ENCODE assay signal across 8 mouse cellular contexts in the genomic region with DNA sequence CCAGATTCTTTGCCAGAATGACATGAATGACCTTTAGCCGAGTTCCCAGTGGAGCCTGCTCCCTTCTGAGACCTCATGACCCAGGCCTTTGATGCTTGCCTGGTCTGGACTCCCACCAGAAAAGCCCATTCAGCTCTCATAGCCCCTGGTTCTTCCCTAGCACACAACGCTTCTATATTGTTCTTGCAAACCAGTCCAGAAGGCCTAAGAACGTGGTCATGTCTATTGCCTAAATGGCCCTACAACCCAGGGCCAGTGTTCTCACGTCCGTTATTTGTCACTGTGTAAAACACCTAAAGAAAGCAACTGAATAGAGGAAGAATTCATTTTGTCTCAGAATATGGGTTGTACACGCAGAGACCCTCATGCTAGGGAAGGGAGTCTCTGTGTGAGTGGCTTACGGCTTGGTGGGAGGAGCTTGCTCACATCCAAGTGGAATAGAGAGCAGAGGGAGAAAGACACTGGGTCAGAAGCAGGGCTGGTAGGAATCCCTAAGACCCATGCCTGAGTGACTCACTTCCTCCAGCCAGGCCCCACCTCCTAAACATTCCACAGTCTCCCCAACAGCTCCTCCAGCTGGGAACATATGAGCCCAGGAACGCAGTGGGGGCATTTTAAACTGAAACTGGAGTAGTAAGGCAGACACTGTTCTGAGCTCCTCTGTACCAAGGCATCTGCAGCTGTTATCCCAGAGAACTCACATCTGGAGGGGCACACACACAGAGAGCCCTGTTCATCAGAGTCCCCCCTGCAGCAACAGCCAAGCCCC.
DNase-seq lines count a peak whose midpoint lies in the region; ATAC-seq and TF ChIP-seq lines count a peak whose summit lies in the region.

No protein-coding gene starts in this region.

- no peaks in the 10 kb centered on the region for H3K36me3 ChIP-seq in intestine, postnatal 0 days (ENCODE audit: control insufficient read depth, insufficient read depth)

- TF ChIP-seq POLR2A in embryonic fibroblast, embryonic 13.5 days (IDR thresholded peaks at IDR 0.05; ENCODE audit: low read depth, low read length) = peak; percentile 47; the same call in 1 of the 2 replicates

- no peak overlapping the region for H3K4me2 ChIP-seq in intestine, postnatal 0 days (replicated peaks; ENCODE audit: low read depth)

- peaks cover 7% of the 10 kb centered on the region; the same call in 1 of the 2 replicates for H3K4me1 ChIP-seq in embryonic fibroblast, embryonic 13.5 days (ENCODE audit: control insufficient read depth, insufficient read depth, low read length)
- peaks cover 4% of the 10 kb centered on the region; the same call in 1 of the 2 replicates for H3K4me1 ChIP-seq in intestine, postnatal 0 days (replicated peaks; ENCODE audit: control insufficient read depth, insufficient read depth, low read length)

- no peak for TF ChIP-seq CTCF in gastrocnemius, adult 2 months (IDR thresholded peaks at IDR 0.05)
- no peak for TF ChIP-seq CTCF in embryonic fibroblast, embryonic 13.5 days (IDR thresholded peaks at IDR 0.05; ENCODE audit: borderline replicate concordance, insufficient read depth, low read length)
- TF ChIP-seq CTCF in intestine, postnatal 0 days (IDR thresholded peaks at IDR 0.05; ENCODE audit: low read depth) = peak; percentile 30; the same call in 1 of the 2 replicates

- H3K4me3 ChIP-seq in gastrocnemius, adult 2 months = peak overlapping the region; percentile 28
- no peak overlapping the region for H3K4me3 ChIP-seq in embryonic fibroblast, embryonic 13.5 days (ENCODE audit: insufficient read depth, low read length)
- no peak overlapping the region for H3K4me3 ChIP-seq in intestine, postnatal 0 days (ENCODE audit: low read depth, low read length)

- intact Hi-C loops in gastrocnemius, adult 2 months (cut with DNase I) = no loop called here

- peak; percentile 41 for DNase-seq in gastrocnemius, adult 2 months
- DNase-seq in gastrocnemius, postnatal 10 days = no peak
- DNase-seq in lung, postnatal 36 days = peak; percentile 53
- no peak for DNase-seq in thymus, postnatal 25 days
- DNase-seq in right cerebral cortex, adult 18-20 months = no peak
- DNase-seq in left cerebral cortex, adult 9 months (ENCODE audit: low spot score in 2 of 2) = no peak

- WGBS in intestine, postnatal 0 days = 64% methylated on average over 8 of the region's 8 CpGs

- no peaks in the 10 kb centered on the region for H3K9me3 ChIP-seq in intestine, postnatal 0 days (ENCODE audit: control insufficient read depth)

- 0 out of 2 replicates have a peak, but pooled peaks have one; percentile 31 for ATAC-seq in intestine, postnatal 0 days

- H3K9ac ChIP-seq in intestine, postnatal 0 days (ENCODE audit: low read depth, low read length) = no peak overlapping the region

- H3K27ac ChIP-seq in gastrocnemius, adult 2 months = peak overlapping the region; percentile 76
- H3K27ac ChIP-seq in embryonic fibroblast, embryonic 13.5 days (ENCODE audit: insufficient read depth, low read length) = peak overlapping the region; percentile 93
- no peak overlapping the region; the same call in 1 of the 2 replicates for H3K27ac ChIP-seq in intestine, postnatal 0 days (ENCODE audit: low read depth, low read length)

- no peaks in the 10 kb centered on the region for H3K27me3 ChIP-seq in intestine, postnatal 0 days (replicated peaks; ENCODE audit: control insufficient read depth, insufficient read depth, low read length)

Comparison
In these comparisons a context has a peak if more than half of its experiments do, and no peak if none do; other contexts are left out.
1. DNase-seq: peak in gastrocnemius, adult 2 months (single experiment) and lung, postnatal 36 days (single experiment); none in gastrocnemius, postnatal 10 days (single experiment), thymus, postnatal 25 days (single experiment), right cerebral cortex, adult 18-20 months (single experiment) and left cerebral cortex, adult 9 months (0 of 2).